Mouse (Mus musculus) MEL (cell line): Measurements from ENCODE around the gene Wars. TPM values are rescaled to one million over a fixed set of nuclear protein-coding genes. Genes with fewer than 3 reads are reported as not detected.

Experiments used
- DNase-seq: peaks from one replicate; pipeline ENCODE4 v3.0.0; 2011; ENCODE audit warnings: low read depth, low spot score
- H3K27ac ChIP-seq: 2 replicates; pipeline ENCODE4 v1.5.1; 2012; ENCODE audit warnings: low read depth, mild to moderate bottlenecking, control low read depth, low read length, moderate library complexity; ENCODE audit not compliant: control insufficient read depth
- H3K27me3 ChIP-seq, 2 experiments: fragments of 150-350 bp in 1 of 2; sonication (generic) in 1 of 2; 2 replicates each; pipeline ENCODE4 v1.6.1; 2012; ENCODE audit warnings: low read length in 2 of 2, mild to moderate bottlenecking in 2 of 2, improper control_type of control experiment in 1 of 2, moderate library complexity in 1 of 2; ENCODE audit not compliant: insufficient read depth in 2 of 2, control insufficient read depth in 1 of 2
- H3K36me3 ChIP-seq, 2 experiments: 2 replicates each; pipeline ENCODE4 v1.6.1; 2012 to 2014; ENCODE audit warnings: low read length in 2 of 2, improper control_type of control experiment in 1 of 2, inconsistent platforms in 1 of 2, mild to moderate bottlenecking in 1 of 2; ENCODE audit not compliant: insufficient read depth in 2 of 2, control insufficient read depth in 1 of 2
- H3K4me1 ChIP-seq, 2 experiments: fragments of 150-350 bp in 1 of 2; sonication (generic) in 1 of 2; 2 replicates each; pipeline ENCODE4 v1.6.1; 2012; ENCODE audit warnings: low read length in 2 of 2, improper control_type of control experiment in 1 of 2, mild to moderate bottlenecking in 1 of 2; ENCODE audit not compliant: insufficient read depth in 2 of 2, control insufficient read depth in 1 of 2
- H3K4me3 ChIP-seq, 2 experiments: fragments of 150-350 bp in 1 of 2; sonication (generic) in 1 of 2; 2 replicates each; pipeline ENCODE4 v1.5.1; 2012; ENCODE audit warnings: low read depth in 2 of 2, low read length in 2 of 2, mild to moderate bottlenecking in 2 of 2, moderate library complexity in 2 of 2, control low read depth in 1 of 2, improper control_type of control experiment in 1 of 2; ENCODE audit not compliant: control insufficient read depth in 1 of 2, insufficient read depth in 1 of 2
- H3K79me2 ChIP-seq: 2 replicates; pipeline ENCODE4 v1.6.1; 2012; ENCODE audit warnings: mild to moderate bottlenecking, low read length, moderate library complexity; ENCODE audit not compliant: control insufficient read depth, poor library complexity, insufficient read depth
- H3K9ac ChIP-seq: 2 replicates; pipeline ENCODE4 v1.6.1; 2012; ENCODE audit warnings: low read depth, mild to moderate bottlenecking, control low read depth, low read length, moderate library complexity; ENCODE audit not compliant: control insufficient read depth, poor library complexity, severe bottlenecking
- H3K9me3 ChIP-seq: fragments of 150-350 bp; sonication (generic); replicated peaks from 2 replicates; pipeline ENCODE4 v1.6.1; 2012; ENCODE audit warnings: mild to moderate bottlenecking, low read length, improper control_type of control experiment, moderate library complexity; ENCODE audit not compliant: insufficient read depth
- CTCF ChIP-seq, 3 experiments: IDR thresholded peaks in 2 of 3; conservative IDR thresholded peaks in 1 of 3; 2 replicates each; pipeline ENCODE4 v1.5.1; 2011 to 2012; ENCODE audit warnings: low read length in 3 of 3, low read depth in 2 of 3, mild to moderate bottlenecking in 2 of 3, improper control_type of control experiment in 1 of 3, inconsistent platforms in 1 of 3, mixed read lengths in 1 of 3, moderate library complexity in 1 of 3; ENCODE audit not compliant: control insufficient read depth in 1 of 3, insufficient read depth in 1 of 3, poor library complexity in 1 of 3, severe bottlenecking in 1 of 3
- E2F4 ChIP-seq: IDR thresholded peaks from 2 replicates; pipeline ENCODE4 v1.6.1; 2011; ENCODE audit warnings: low read depth, low read length, improper control_type of control experiment, borderline replicate concordance
- KAT2A ChIP-seq: conservative IDR thresholded peaks from 2 replicates; pipeline ENCODE4 v1.6.1; 2012; ENCODE audit warnings: low read depth, low read length, improper control_type of control experiment, inconsistent platforms
- MAFK ChIP-seq: IDR thresholded peaks from 2 replicates; pipeline ENCODE4 v1.6.1; 2011; ENCODE audit warnings: low read depth, mild to moderate bottlenecking, low read length, improper control_type of control experiment, borderline replicate concordance
- MXI1 ChIP-seq: IDR thresholded peaks from 2 replicates; pipeline ENCODE4 v1.6.1; 2011; ENCODE audit warnings: mild to moderate bottlenecking, low read depth, low read length, improper control_type of control experiment
- NRF1 ChIP-seq: IDR thresholded peaks from 2 replicates; pipeline ENCODE4 v1.6.1; 2014; ENCODE audit warnings: low read depth, mild to moderate bottlenecking, inconsistent platforms, low read length, improper control_type of control experiment, moderate library complexity; ENCODE audit not compliant: poor library complexity, insufficient read depth, severe bottlenecking
- POLR2AphosphoS5 ChIP-seq: IDR thresholded peaks from 2 replicates; pipeline ENCODE4 v1.6.1; 2012; ENCODE audit warnings: low read depth, borderline replicate concordance, mild to moderate bottlenecking, inconsistent platforms, low read length, moderate library complexity, mixed read lengths
- RAD21 ChIP-seq: IDR thresholded peaks from 2 replicates; pipeline ENCODE4 v1.6.1; 2011; ENCODE audit warnings: mild to moderate bottlenecking, low read depth, low read length, improper control_type of control experiment
- RCOR1 ChIP-seq: IDR thresholded peaks from 2 replicates; pipeline ENCODE4 v1.6.1; 2012; ENCODE audit warnings: low read depth, mild to moderate bottlenecking, inconsistent platforms, low read length, improper control_type of control experiment
- SIN3A ChIP-seq: IDR thresholded peaks from 2 replicates; pipeline ENCODE4 v1.6.1; 2012; ENCODE audit warnings: low read length, improper control_type of control experiment, inconsistent platforms
- SMC3 ChIP-seq: IDR thresholded peaks from 2 replicates; pipeline ENCODE4 v1.6.1; 2011; ENCODE audit warnings: low read depth, low read length, improper control_type of control experiment
- TBP ChIP-seq: IDR thresholded peaks from 2 replicates; pipeline ENCODE4 v1.8.0; 2011; ENCODE audit warnings: low read depth, low read length, improper control_type of control experiment
- TCF12 ChIP-seq: IDR thresholded peaks from 2 replicates; pipeline ENCODE4 v1.6.1; 2014; ENCODE audit warnings: low read depth, mild to moderate bottlenecking, inconsistent platforms, low read length, improper control_type of control experiment, moderate library complexity
- UBTF ChIP-seq: IDR thresholded peaks from 2 replicates; pipeline ENCODE4 v1.6.1; 2012; ENCODE audit warnings: low read depth, mild to moderate bottlenecking, inconsistent platforms, low read length, improper control_type of control experiment, moderate library complexity, borderline replicate concordance; ENCODE audit not compliant: insufficient read depth
- USF2 ChIP-seq, 2 experiments: IDR thresholded peaks; 2 replicates each; pipeline ENCODE4 v1.6.1; 2011 to 2012; ENCODE audit warnings: improper control_type of control experiment in 2 of 2, low read length in 2 of 2, borderline replicate concordance in 1 of 2, inconsistent platforms in 1 of 2, low read depth in 1 of 2, mild to moderate bottlenecking in 1 of 2; ENCODE audit not compliant: insufficient read depth in 1 of 2
- ZC3H11A ChIP-seq: IDR thresholded peaks from 2 replicates; pipeline ENCODE4 v1.6.1; 2012; ENCODE audit warnings: low read depth, mild to moderate bottlenecking, inconsistent platforms, low read length, improper control_type of control experiment
- ZKSCAN1 ChIP-seq: IDR thresholded peaks from 2 replicates; pipeline ENCODE4 v1.6.1; 2012; ENCODE audit warnings: low read depth, mild to moderate bottlenecking, inconsistent platforms, low read length, improper control_type of control experiment, moderate library complexity
- ZNF384 ChIP-seq: IDR thresholded peaks from 2 replicates; pipeline ENCODE4 v1.6.1; 2012; ENCODE audit warnings: low read depth, mild to moderate bottlenecking, inconsistent platforms, low read length, improper control_type of control experiment
- polyA plus RNA-seq, 2 experiments: library from polyadenylated mRNA; stranded (reverse) in 1 of 2; unstranded in 1 of 2; fragments of >175 nt in 1 of 2; fragments of >200 nt in 1 of 2; gene quantifications; 2 replicates each; pipeline versions ENCODE4 v1.2.1 to v1.2.4; 2012; ENCODE audit warnings: low replicate concordance in 2 of 2, low read depth in 1 of 2; ENCODE audit not compliant: insufficient read length in 2 of 2, insufficient read depth in 1 of 2, missing spikeins in 1 of 2
- total RNA-seq: library from RNA; depleted of rRNA; stranded (reverse); fragments of 300-350 nt; gene quantifications from 2 replicates; pipeline ENCODE4 v1.2.3, GENCODE M21; 2012

The Wars gene
- total and polyA plus RNA-seq, 3 experiments = 85.7 to 836 (median 98.4) TPM

DNA sequence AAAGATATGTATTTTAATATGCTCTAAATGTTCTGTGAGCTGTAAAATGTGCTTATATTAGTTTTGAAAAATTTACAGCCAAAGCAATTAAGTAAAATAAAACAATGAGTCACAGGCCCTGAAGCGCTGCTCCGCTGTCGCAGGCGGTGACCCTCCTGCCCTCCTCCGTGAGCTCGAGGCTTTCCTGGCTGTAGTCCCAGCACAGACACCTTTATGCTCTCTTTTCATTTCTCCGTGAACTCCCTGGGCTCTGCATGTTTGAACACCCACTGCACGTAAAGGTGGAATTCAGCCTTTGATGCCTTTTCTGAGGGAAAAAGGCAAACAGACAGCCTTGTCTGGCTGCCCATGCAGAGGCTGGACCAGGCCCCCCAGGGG, 10.3 kb upstream of the Wars start:
- Histone ChIP-seq H3K4me1 (peaks cover 2 to 19% of the 10 kb centered on the region in 2 experiments; a peak in 3 of 4 replicates), H3K36me3 (peaks cover 0 to 12% of the 10 kb centered on the region in 2 experiments; a peak in 2 of 4 replicates), H3K79me2 (no peaks in the 10 kb centered on the region), H3K27ac (no peak overlapping the region), H3K4me3 (no peak overlapping the region), H3K9ac (no peak overlapping the region), H3K9me3 (no peaks in the 10 kb centered on the region), H3K27me3 (no peaks in the 10 kb centered on the region)
- no peak for DNase-seq
- TF ChIP-seq NRF1 (no peak), TBP (no peak), E2F4 (no peak), POLR2AphosphoS5 (no peak), SIN3A (no peak), TCF12 (no peak), RCOR1 (no peak), USF2 (IDR thresholded peaks at IDR 0.05; ENCODE audit: borderline replicate concordance in 1 of 2, insufficient read depth in 1 of 2, low read depth in 1 of 2, low read length in 2 of 2) (no peak), MXI1 (no peak)

GRCm38 (mm10) chr12:108903600-108904275, 9.8 kb upstream of the Wars start:
- H3K79me2 ChIP-seq = no peaks in the 10 kb centered on the region
- peaks cover 0 to 12% of the 10 kb centered on the region in 2 experiments; a peak in 2 of 4 replicates for H3K36me3 ChIP-seq
- peaks cover 2 to 19% of the 10 kb centered on the region in 2 experiments; a peak in 3 of 4 replicates for H3K4me1 ChIP-seq
- no peak overlapping the region for H3K4me3 ChIP-seq
- no peak overlapping the region for H3K9ac ChIP-seq
- peak; percentile 64 for DNase-seq
- no peaks in the 10 kb centered on the region for H3K9me3 ChIP-seq
- H3K27ac ChIP-seq = no peak overlapping the region
- H3K27me3 ChIP-seq = no peaks in the 10 kb centered on the region
- TF ChIP-seq UBTF (no peak), CTCF (IDR thresholded peaks at IDR 0.05 in 2 of 3, conservative IDR thresholded peaks at IDR 0.05 in 1 of 3; ENCODE audit: control insufficient read depth in 1 of 3, insufficient read depth in 1 of 3, low read depth in 2 of 3, low read length in 3 of 3, poor library complexity in 1 of 3, severe bottlenecking in 1 of 3) (peak in 2 of 3 experiments; percentile 63 to 71; a peak in 4 of 6 replicates), ZKSCAN1 (no peak), SMC3 (peak; percentile 53), RAD21 (peak; percentile 68), KAT2A (no peak), ZC3H11A (peak; percentile 49; the same call in 1 of the 2 replicates), RCOR1 (no peak), MAFK (no peak), ZNF384 (no peak)
